Mouse (Mus musculus) embryonic facial prominence, embryonic 13.5 days (tissue): ENCODE results near the gene Met. TPM values are rescaled to one million over a fixed set of nuclear protein-coding genes. Genes with fewer than 3 reads are reported as not detected.

Source experiments
- ATAC-seq: fragments of 200-750 bp; cut with Nextera tagmentation; 2 replicates; pipeline ENCODE4 v1.8.0; 2017; ENCODE audit warnings: low read depth; ENCODE audit not compliant: insufficient number of reproducible peaks, insufficient read depth, low FRiP score, low TSS enrichment
- H3K27ac ChIP-seq: fragments of 300-500 bp; sonication (generic); 2 replicates; pipeline ENCODE4 v1.5.1; 2015; ENCODE audit warnings: moderate library complexity, mild to moderate bottlenecking, inconsistent platforms
- H3K27me3 ChIP-seq: fragments of 300-500 bp; sonication (generic); 2 replicates; pipeline ENCODE4 v1.6.1; 2015; ENCODE audit warnings: mild to moderate bottlenecking, inconsistent platforms
- H3K36me3 ChIP-seq: fragments of 300-500 bp; sonication (generic); 2 replicates; pipeline ENCODE4 v1.6.1; 2015; ENCODE audit warnings: mild to moderate bottlenecking, inconsistent platforms
- H3K4me1 ChIP-seq: fragments of 300-500 bp; sonication (generic); 2 replicates; pipeline ENCODE4 v1.6.1; 2015; ENCODE audit warnings: inconsistent platforms
- H3K4me2 ChIP-seq: fragments of 300-500 bp; sonication (generic); 2 replicates; pipeline ENCODE4 v1.6.1; 2015; ENCODE audit warnings: moderate library complexity, mild to moderate bottlenecking, inconsistent platforms
- H3K4me3 ChIP-seq: fragments of 300-500 bp; sonication (generic); 2 replicates; pipeline ENCODE4 v1.5.1; 2015; ENCODE audit warnings: mild to moderate bottlenecking, inconsistent platforms
- H3K9ac ChIP-seq: fragments of 300-500 bp; sonication (generic); 2 replicates; pipeline ENCODE4 v1.6.1; 2015; ENCODE audit warnings: mild to moderate bottlenecking, inconsistent platforms
- H3K9me3 ChIP-seq: fragments of 300-500 bp; sonication (generic); 2 replicates; pipeline ENCODE4 v1.6.1; 2016; ENCODE audit warnings: inconsistent platforms
- WGBS: fragments of 180-500 bp; shearing (Covaris S2); methylation state at CpG from one replicate; pipeline ENCODE4 v1.1.7; 2015; ENCODE audit warnings: mixed read lengths; 5-methylcytosine and 5-hydroxymethylcytosine counted together
- polyA plus RNA-seq: library from polyadenylated mRNA; unstranded; fragments of >200 nt; fragmentation: Nextera tagmentation; extraction: Ambion mirVana; gene quantifications from 2 replicates; pipeline ENCODE4 v1.2.1, GENCODE M21; 2015

Met gene
- polyA plus RNA-seq, 1 experiment from 2014 or later = 3.3 TPM

GRCm38 (mm10) chr6:17492062-17492461 lies 28.5 kb downstream of the Met start:
- no peak overlapping the region for H3K4me3 ChIP-seq
- H3K4me2 ChIP-seq = no peak overlapping the region
- no peaks in the 10 kb centered on the region for H3K27me3 ChIP-seq
- H3K9me3 ChIP-seq = no peaks in the 10 kb centered on the region
- no peaks in the 10 kb centered on the region for H3K36me3 ChIP-seq
- WGBS = 91% methylated on average over 8 of the region's 8 CpGs
- no peak overlapping the region for H3K9ac ChIP-seq
- H3K4me1 ChIP-seq = peaks cover 7% of the 10 kb centered on the region; the same call in 1 of the 2 replicates
- H3K27ac ChIP-seq = no peak overlapping the region
- ATAC-seq = no peak

- 42% methylated on average over 1 of the region's 1 CpGs for WGBS
Observed at GRCm38 (mm10) chr6:17495413-17495812, 31.8 kb downstream of the Met start.

GRCm38 (mm10) chr6:17497366-17497765 lies 33.8 kb downstream of the Met start:
- 45% methylated on average over 4 of the region's 4 CpGs for WGBS
- Histone ChIP-seq H3K36me3 (no peaks in the 10 kb centered on the region), H3K27ac (no peak overlapping the region), H3K27me3 (no peaks in the 10 kb centered on the region), H3K4me3 (no peak overlapping the region), H3K9ac (no peak overlapping the region), H3K9me3 (no peaks in the 10 kb centered on the region), H3K4me2 (no peak overlapping the region), H3K4me1 (peaks cover 12% of the 10 kb centered on the region; the same call in 1 of the 2 replicates)
- ATAC-seq = no peak

More at GRCm38 (mm10) chr6:17495413-17495812, 31.8 kb downstream of the Met start:
- H3K27me3 ChIP-seq = no peaks in the 10 kb centered on the region
- peaks cover 12% of the 10 kb centered on the region; the same call in 1 of the 2 replicates for H3K4me1 ChIP-seq
- H3K9me3 ChIP-seq = no peaks in the 10 kb centered on the region
- H3K9ac ChIP-seq = no peak overlapping the region
- no peaks in the 10 kb centered on the region for H3K36me3 ChIP-seq
- H3K27ac ChIP-seq = no peak overlapping the region
- no peak overlapping the region for H3K4me2 ChIP-seq
- no peak for ATAC-seq
- no peak overlapping the region for H3K4me3 ChIP-seq

- Histone ChIP-seq H3K9me3 (no peaks in the 10 kb centered on the region), H3K4me3 (no peak overlapping the region), H3K4me1 (peaks cover 12% of the 10 kb centered on the region; the same call in 1 of the 2 replicates), H3K9ac (no peak overlapping the region), H3K4me2 (no peak overlapping the region), H3K36me3 (no peaks in the 10 kb centered on the region), H3K27ac (no peak overlapping the region), H3K27me3 (no peaks in the 10 kb centered on the region)
- no peak for ATAC-seq
- 80% methylated on average over 8 of the region's 8 CpGs for WGBS
Observed at GRCm38 (mm10) chr6:17498801-17499200, 35.2 kb downstream of the Met start.

GRCm38 (mm10) chr6:17501440-17501839 lies 37.8 kb downstream of the Met start:
- H3K27ac ChIP-seq = no peak overlapping the region
- no peaks in the 10 kb centered on the region for H3K36me3 ChIP-seq
- H3K4me1 ChIP-seq = peaks cover 12% of the 10 kb centered on the region; the same call in 1 of the 2 replicates
- WGBS = 84% methylated on average over 4 of the region's 4 CpGs
- no peak for ATAC-seq
- H3K4me3 ChIP-seq = no peak overlapping the region
- H3K27me3 ChIP-seq = no peaks in the 10 kb centered on the region
- H3K9me3 ChIP-seq = no peaks in the 10 kb centered on the region
- no peak overlapping the region for H3K9ac ChIP-seq
- no peak overlapping the region for H3K4me2 ChIP-seq

GRCm38 (mm10) chr6:17502311-17502710 lies 38.7 kb downstream of the Met start:
- no peak for ATAC-seq
- Histone ChIP-seq H3K4me1 (0 out of 2 replicates have a peak, but pooled peaks cover 3% of the 10 kb centered on the region), H3K27me3 (no peaks in the 10 kb centered on the region), H3K4me3 (no peak overlapping the region), H3K9ac (no peak overlapping the region), H3K9me3 (no peaks in the 10 kb centered on the region), H3K4me2 (no peak overlapping the region), H3K36me3 (no peaks in the 10 kb centered on the region), H3K27ac (no peak overlapping the region)
- WGBS = 62% methylated on average over 1 of the region's 1 CpGs

GRCm38 (mm10) chr6:17503724-17504123 lies 40.1 kb downstream of the Met start:
- no peak overlapping the region for H3K9ac ChIP-seq
- no peaks in the 10 kb centered on the region for H3K4me1 ChIP-seq
- 67% methylated on average over 3 of the region's 3 CpGs for WGBS
- no peak overlapping the region for H3K4me2 ChIP-seq
- ATAC-seq = no peak
- H3K27ac ChIP-seq = no peak overlapping the region
- H3K4me3 ChIP-seq = no peak overlapping the region
- H3K27me3 ChIP-seq = no peaks in the 10 kb centered on the region
- H3K9me3 ChIP-seq = no peaks in the 10 kb centered on the region
- H3K36me3 ChIP-seq = no peaks in the 10 kb centered on the region

GRCm38 (mm10) chr6:17505530-17505929 lies 41.9 kb downstream of the Met start:
- Histone ChIP-seq H3K27me3 (no peaks in the 10 kb centered on the region), H3K27ac (no peak overlapping the region), H3K36me3 (no peaks in the 10 kb centered on the region), H3K4me2 (no peak overlapping the region), H3K4me1 (no peaks in the 10 kb centered on the region), H3K9ac (no peak overlapping the region), H3K9me3 (no peaks in the 10 kb centered on the region), H3K4me3 (no peak overlapping the region)
- WGBS = 57% methylated on average over 3 of the region's 3 CpGs
- ATAC-seq = no peak

- no peaks in the 10 kb centered on the region for H3K27me3 ChIP-seq
- H3K9ac ChIP-seq = no peak overlapping the region
- H3K4me2 ChIP-seq = no peak overlapping the region
- no peaks in the 10 kb centered on the region for H3K4me1 ChIP-seq
- WGBS = 75% methylated on average over 2 of the region's 2 CpGs
- no peaks in the 10 kb centered on the region for H3K9me3 ChIP-seq
- no peak for ATAC-seq
- no peak overlapping the region for H3K4me3 ChIP-seq
- H3K36me3 ChIP-seq = no peaks in the 10 kb centered on the region
- H3K27ac ChIP-seq = no peak overlapping the region
Observed at GRCm38 (mm10) chr6:17506831-17507230, 43.2 kb downstream of the Met start.

- no peak overlapping the region for H3K4me3 ChIP-seq
- ATAC-seq = no peak
- H3K27me3 ChIP-seq = no peaks in the 10 kb centered on the region
- H3K4me1 ChIP-seq = no peaks in the 10 kb centered on the region
- WGBS = 81% methylated on average over 5 of the region's 5 CpGs
- no peaks in the 10 kb centered on the region for H3K36me3 ChIP-seq
- no peaks in the 10 kb centered on the region for H3K9me3 ChIP-seq
- H3K9ac ChIP-seq = no peak overlapping the region
- H3K4me2 ChIP-seq = no peak overlapping the region
- H3K27ac ChIP-seq = no peak overlapping the region
Observed at GRCm38 (mm10) chr6:17508184-17508583, 44.6 kb downstream of the Met start.

GRCm38 (mm10) chr6:17508604-17509372 lies 45.2 kb downstream of the Met start:
- Histone ChIP-seq H3K4me1 (no peaks in the 10 kb centered on the region), H3K9me3 (no peaks in the 10 kb centered on the region), H3K27ac (no peak overlapping the region), H3K9ac (no peak overlapping the region), H3K27me3 (no peaks in the 10 kb centered on the region), H3K4me2 (no peak overlapping the region), H3K4me3 (no peak overlapping the region), H3K36me3 (no peaks in the 10 kb centered on the region)
- 85% methylated on average over 9 of the region's 9 CpGs for WGBS
- no peak for ATAC-seq

- Histone ChIP-seq H3K4me3 (no peak overlapping the region), H3K27me3 (no peaks in the 10 kb centered on the region), H3K9me3 (no peaks in the 10 kb centered on the region), H3K4me2 (no peak overlapping the region), H3K4me1 (peaks cover 13% of the 10 kb centered on the region), H3K36me3 (no peaks in the 10 kb centered on the region), H3K9ac (no peak overlapping the region), H3K27ac (no peak overlapping the region)
- WGBS = 92% methylated on average over 15 of the region's 15 CpGs
- ATAC-seq = no peak
Observed at GRCm38 (mm10) chr6:17513381-17513780, 49.8 kb downstream of the Met start.
